Mouse (Mus musculus): ENCODE data around the gene Il10ra. TPM values are rescaled to one million over a fixed set of nuclear protein-coding genes. Genes with fewer than 3 reads are reported as not detected.

Gene Il10ra
- polyA plus RNA-seq (2017; shearing (Covaris generic)), result 10 to 100 TPM; 44.4 to 57.1 TPM

GRCm38 (mm10) chr9:45268597-45269325 lies at the start of gene Il10ra:
Gene Il10ra, minus strand, starts transcription at chr9:45269149.
- ATAC-seq, result peak; percentile 67

- no peak for ATAC-seq
These were observed 48.7 kb upstream of the Il10ra start for GRCm38 (mm10) chr9:45317635-45318034.

GRCm38 (mm10) chr9:45313913-45314312 lies 45.0 kb upstream of the Il10ra start:
- no peak for ATAC-seq

- no peak for ATAC-seq
These were observed 42.9 kb upstream of the Il10ra start for GRCm38 (mm10) chr9:45311858-45312257.

- no peak for ATAC-seq
These were observed 39.6 kb upstream of the Il10ra start for GRCm38 (mm10) chr9:45308521-45308920.

GRCm38 (mm10) chr9:45306746-45307410 lies 37.9 kb upstream of the Il10ra start:
- no peak for ATAC-seq

GRCm38 (mm10) chr9:45301771-45302170 lies 32.8 kb upstream of the Il10ra start:
- ATAC-seq, result no peak

GRCm38 (mm10) chr9:45300422-45301104 lies 31.6 kb upstream of the Il10ra start:
- peak; percentile 94 for ATAC-seq

GRCm38 (mm10) chr9:45299231-45300006 lies 30.5 kb upstream of the Il10ra start:
- no peak for ATAC-seq

GRCm38 (mm10) chr9:45294210-45295011 lies 25.5 kb upstream of the Il10ra start:
- peak; percentile 80 for ATAC-seq

- peak; percentile 63 for ATAC-seq
These were observed 22.7 kb upstream of the Il10ra start for GRCm38 (mm10) chr9:45291481-45292168.

- no peak for ATAC-seq
These were observed 13.5 kb upstream of the Il10ra start for GRCm38 (mm10) chr9:45282466-45282865.

GRCm38 (mm10) chr9:45280891-45281290 lies 11.9 kb upstream of the Il10ra start:
- ATAC-seq, result no peak

GRCm38 (mm10) chr9:45280059-45280458 lies 11.1 kb upstream of the Il10ra start:
- no peak for ATAC-seq

GRCm38 (mm10) chr9:45274635-45275034 lies 5.7 kb upstream of the Il10ra start:
- no peak for ATAC-seq

GRCm38 (mm10) chr9:45274218-45274617 lies 5.3 kb upstream of the Il10ra start:
- peak; percentile 19 for ATAC-seq

GRCm38 (mm10) chr9:45272213-45272612 lies 3.3 kb upstream of the Il10ra start:
- ATAC-seq, result no peak

- peak; percentile 31 for ATAC-seq
These were observed 870 bp downstream of the Il10ra start for GRCm38 (mm10) chr9:45268079-45268478.

GRCm38 (mm10) chr9:45267099-45267498 lies 1.9 kb downstream of the Il10ra start:
- no peak for ATAC-seq

GRCm38 (mm10) chr9:45261872-45262271 lies 7.1 kb downstream of the Il10ra start:
- ATAC-seq, result no peak

GRCm38 (mm10) chr9:45261466-45261865 lies 7.5 kb downstream of the Il10ra start:
- ATAC-seq, result no peak

Measured in activated CD4-positive, CD25-positive, alpha-beta regulatory T cell, adult 4 months (primary cell).